ENCODE assay signal across 12 mouse cellular contexts in genomic region chr2:72055476-72055875, GRCm38 (mm10).
DNase-seq lines count a peak whose midpoint lies in the region; ATAC-seq and TF ChIP-seq lines count a peak whose summit lies in the region.
"Had no signal": no experiment of that assay in that cellular context is flagged by ENCODE, and none has a peak within 500 bp of the region (broad histone marks: within the 10 kb centered on the region; RNA-seq: fewer than 3 reads in every experiment).

No protein-coding gene starts in this region.

- no peaks in the 10 kb centered on the region for H3K36me3 ChIP-seq in hindbrain, embryonic 13.5 days
- no peaks in the 10 kb centered on the region for H3K36me3 ChIP-seq in hindbrain, embryonic 11.5 days (ENCODE audit: control insufficient read depth, insufficient read depth, low read length)
- H3K36me3 ChIP-seq in midbrain, embryonic 13.5 days = no peaks in the 10 kb centered on the region
- H3K36me3 ChIP-seq in midbrain, embryonic 11.5 days (ENCODE audit: control insufficient read depth, insufficient read depth, low read length) = no peaks in the 10 kb centered on the region
- no peaks in the 10 kb centered on the region for H3K36me3 ChIP-seq in heart, postnatal 0 days (replicated peaks; ENCODE audit: control insufficient read depth, insufficient read depth, low read length)
- H3K36me3 ChIP-seq: embryonic facial prominence, embryonic 15.5 days; intestine, embryonic 15.5 days had no signal

- H3K4me2 ChIP-seq in hindbrain, embryonic 13.5 days = peak overlapping the region; percentile 10; the same call in 1 of the 2 replicates
- no peak overlapping the region for H3K4me2 ChIP-seq in hindbrain, embryonic 11.5 days (replicated peaks; ENCODE audit: low read depth, low read length)
- H3K4me2 ChIP-seq in midbrain, embryonic 13.5 days (replicated peaks) = peak overlapping the region; percentile 6; the same call in 1 of the 2 replicates
- no peak overlapping the region for H3K4me2 ChIP-seq in midbrain, embryonic 11.5 days
- H3K4me2 ChIP-seq in heart, postnatal 0 days (ENCODE audit: low read depth, low read length) = peak overlapping the region; percentile 81; the same call in 1 of the 2 replicates
- H3K4me2 ChIP-seq: embryonic facial prominence, embryonic 15.5 days had no signal

- no peaks in the 10 kb centered on the region for H3K9me3 ChIP-seq in hindbrain, embryonic 13.5 days
- no peaks in the 10 kb centered on the region for H3K9me3 ChIP-seq in hindbrain, embryonic 11.5 days (ENCODE audit: control insufficient read depth, low read length)
- no peaks in the 10 kb centered on the region for H3K9me3 ChIP-seq in midbrain, embryonic 13.5 days
- H3K9me3 ChIP-seq in midbrain, embryonic 11.5 days (ENCODE audit: control insufficient read depth, low read length) = no peaks in the 10 kb centered on the region
- no peaks in the 10 kb centered on the region for H3K9me3 ChIP-seq in heart, postnatal 0 days (replicated peaks; ENCODE audit: control insufficient read depth, low read length)
- H3K9me3 ChIP-seq: embryonic facial prominence, embryonic 15.5 days; intestine, embryonic 15.5 days; megakaryocyte, embryonic 14.5 days had no signal

- no peak for TF ChIP-seq CTCF in heart, postnatal 0 days (IDR thresholded peaks at IDR 0.05; ENCODE audit: low read depth)

- TF ChIP-seq EP300 in heart, postnatal 0 days (IDR thresholded peaks at IDR 0.05; ENCODE audit: low read depth) = no peak

- DNase-seq in hindbrain, embryonic 11.5 days (ENCODE audit: low spot score) = no peak
- DNase-seq in midbrain, embryonic 11.5 days (ENCODE audit: low spot score, missing footprints) = no peak
- DNase-seq in heart, postnatal 0 days (ENCODE audit: low spot score) = no peak
- no peak for DNase-seq in T-cell, adult 2 months (ENCODE audit: low spot score)
- DNase-seq in testis, postnatal 10 days (ENCODE audit: low spot score) = no peak
- DNase-seq: cerebellum, adult 9-10 months; thymus, postnatal 14 days had no signal

- peaks cover 6% of the 10 kb centered on the region for H3K4me1 ChIP-seq in hindbrain, embryonic 13.5 days (replicated peaks)
- H3K4me1 ChIP-seq in hindbrain, embryonic 11.5 days (replicated peaks; ENCODE audit: control insufficient read depth, insufficient read depth, low read length) = no peaks in the 10 kb centered on the region
- H3K4me1 ChIP-seq in midbrain, embryonic 13.5 days (replicated peaks) = peaks cover 9% of the 10 kb centered on the region; the same call in 1 of the 2 replicates
- H3K4me1 ChIP-seq in midbrain, embryonic 11.5 days (ENCODE audit: control insufficient read depth, insufficient read depth, low read length) = peaks cover 8% of the 10 kb centered on the region
- H3K4me1 ChIP-seq in heart, postnatal 0 days (ENCODE audit: control insufficient read depth, insufficient read depth) = peaks cover 17% of the 10 kb centered on the region

- peak overlapping the region; percentile 40; the same call in 1 of the 2 replicates for H3K27ac ChIP-seq in hindbrain, embryonic 13.5 days
- no peak overlapping the region for H3K27ac ChIP-seq in hindbrain, embryonic 11.5 days (ENCODE audit: low read depth, low read length)
- H3K27ac ChIP-seq in midbrain, embryonic 13.5 days = no peak overlapping the region
- no peak overlapping the region for H3K27ac ChIP-seq in midbrain, embryonic 11.5 days (ENCODE audit: low read depth, low read length)
- H3K27ac ChIP-seq in heart, postnatal 0 days (ENCODE audit: low read depth) = peak overlapping the region; percentile 4; the same call in 1 of the 2 replicates
- H3K27ac ChIP-seq: intestine, embryonic 15.5 days had no signal

- no peak overlapping the region for H3K9ac ChIP-seq in hindbrain, embryonic 13.5 days
- H3K9ac ChIP-seq in hindbrain, embryonic 11.5 days (ENCODE audit: low read depth, low read length) = no peak overlapping the region
- H3K9ac ChIP-seq in midbrain, embryonic 13.5 days (replicated peaks) = no peak overlapping the region
- H3K9ac ChIP-seq in midbrain, embryonic 11.5 days (ENCODE audit: low read length) = no peak overlapping the region
- H3K9ac ChIP-seq in heart, postnatal 0 days (replicated peaks; ENCODE audit: low read depth, low read length) = no peak overlapping the region
- H3K9ac ChIP-seq: embryonic facial prominence, embryonic 15.5 days; intestine, embryonic 15.5 days had no signal

- H3K4me3 ChIP-seq in hindbrain, embryonic 13.5 days = 0 out of 2 replicates have a peak overlapping the region, but pooled peaks have one; percentile 4
- H3K4me3 ChIP-seq in hindbrain, embryonic 11.5 days (ENCODE audit: low read depth, low read length) = no peak overlapping the region
- H3K4me3 ChIP-seq in midbrain, embryonic 13.5 days (replicated peaks) = no peak overlapping the region
- no peak overlapping the region for H3K4me3 ChIP-seq in midbrain, embryonic 11.5 days (ENCODE audit: low read depth, low read length)
- H3K4me3 ChIP-seq in heart, postnatal 0 days (ENCODE audit: low read depth, low read length) = no peak overlapping the region
- H3K4me3 ChIP-seq: embryonic facial prominence, embryonic 15.5 days; intestine, embryonic 15.5 days; megakaryocyte, embryonic 14.5 days had no signal

- WGBS in hindbrain, embryonic 13.5 days = 76% methylated on average over 5 of the region's 5 CpGs
- 82% methylated on average over 5 of the region's 5 CpGs for WGBS in hindbrain, embryonic 11.5 days
- WGBS in midbrain, embryonic 13.5 days = 74% methylated on average over 5 of the region's 5 CpGs
- WGBS in midbrain, embryonic 11.5 days = 81% methylated on average over 5 of the region's 5 CpGs
- whole genome bisulfite sequencing in heart, postnatal 0 days = 75% methylated on average over 5 of the region's 5 CpGs

- H3K27me3 ChIP-seq in hindbrain, embryonic 13.5 days = no peaks in the 10 kb centered on the region
- no peaks in the 10 kb centered on the region for H3K27me3 ChIP-seq in hindbrain, embryonic 11.5 days (ENCODE audit: control insufficient read depth, insufficient read depth, low read length)
- peaks cover 2% of the 10 kb centered on the region; the same call in 1 of the 2 replicates for H3K27me3 ChIP-seq in midbrain, embryonic 13.5 days
- H3K27me3 ChIP-seq in midbrain, embryonic 11.5 days (ENCODE audit: control insufficient read depth, insufficient read depth, low read length) = no peaks in the 10 kb centered on the region
- H3K27me3 ChIP-seq in heart, postnatal 0 days (ENCODE audit: control insufficient read depth, insufficient read depth, low read length) = no peaks in the 10 kb centered on the region
- H3K27me3 ChIP-seq: embryonic facial prominence, embryonic 15.5 days; intestine, embryonic 15.5 days had no signal

- ATAC-seq in hindbrain, embryonic 13.5 days (ENCODE audit: low FRiP score) = no peak
- no peak for ATAC-seq in hindbrain, embryonic 11.5 days (ENCODE audit: low FRiP score)
- 0 out of 2 replicates have a peak, but pooled peaks have one; percentile 30 for ATAC-seq in midbrain, embryonic 13.5 days
- no peak for ATAC-seq in midbrain, embryonic 11.5 days (ENCODE audit: low FRiP score)
- no peak for ATAC-seq in heart, postnatal 0 days (ENCODE audit: insufficient read depth, low read depth)
- ATAC-seq: intestine, embryonic 15.5 days had no signal

Comparison
In these comparisons a context has a peak if more than half of its experiments do, and no peak if none do; other contexts are left out.
1. H3K27ac ChIP-seq: peak in hindbrain, embryonic 13.5 days (single experiment) and heart, postnatal 0 days (single experiment); none in hindbrain, embryonic 11.5 days (single experiment), midbrain, embryonic 13.5 days (single experiment) and midbrain, embryonic 11.5 days (single experiment).
2. H3K4me2 ChIP-seq: peak in hindbrain, embryonic 13.5 days (single experiment), midbrain, embryonic 13.5 days (single experiment) and heart, postnatal 0 days (single experiment); none in hindbrain, embryonic 11.5 days (single experiment) and midbrain, embryonic 11.5 days (single experiment).